Mouse (Mus musculus) megakaryocyte, adult 5-6 weeks (primary cell): ENCODE measurements around the gene Calml3. TPM values are rescaled to one million over a fixed set of nuclear protein-coding genes. Genes with fewer than 3 reads are reported as not detected.

Experiments
- ATAC-seq: 2 replicates; pipeline ENCODE4 v1.8.0; 2016; ENCODE audit warnings: mild to moderate bottlenecking, inconsistent platforms; ENCODE audit not compliant: poor library complexity, severe bottlenecking
- total RNA-seq, 2 experiments: library from RNA; stranded (forward) in 1 of 2; stranded (reverse) in 1 of 2; fragments of 153-499, 151-499 nt in 1 of 2; fragments of 221-1000, 200-1000 nt in 1 of 2; gene quantifications; 2 replicates each; pipeline versions ENCODE4 v1.2.3 to v1.2.4; 2015 to 2017

The Calml3 gene
- total RNA-seq, 2 experiments from 2014 or later = not detected

GRCm38 (mm10) chr13:3783621-3784020 is 20.5 kb downstream of the Calml3 start:
- ATAC-seq = no peak

GRCm38 (mm10) chr13:3782499-3782898 is 21.6 kb downstream of the Calml3 start:
- ATAC-seq = peak; percentile 44; the same call in 1 of the 2 replicates

GRCm38 (mm10) chr13:3779575-3780226 is 24.4 kb downstream of the Calml3 start:
- peak; percentile 69 for ATAC-seq

- no peak for ATAC-seq
These were observed 25.3 kb downstream of the Calml3 start for GRCm38 (mm10) chr13:3778591-3779364.

- no peak for ATAC-seq
These were observed 26.8 kb downstream of the Calml3 start for GRCm38 (mm10) chr13:3777216-3777912.

GRCm38 (mm10) chr13:3776446-3776845 is 27.7 kb downstream of the Calml3 start:
- ATAC-seq = peak; percentile 71

- no peak for ATAC-seq
These were observed 29.1 kb downstream of the Calml3 start for GRCm38 (mm10) chr13:3774991-3775390.

- ATAC-seq = no peak
These were observed 29.8 kb downstream of the Calml3 start for GRCm38 (mm10) chr13:3774280-3774679.

- no peak for ATAC-seq
These were observed 30.9 kb downstream of the Calml3 start for GRCm38 (mm10) chr13:3773149-3773688.

- peak; percentile 36 for ATAC-seq
These were observed 32.9 kb downstream of the Calml3 start for GRCm38 (mm10) chr13:3771221-3771620.

- no peak for ATAC-seq
These were observed 33.7 kb downstream of the Calml3 start for GRCm38 (mm10) chr13:3770170-3771024.

- peak; percentile 76 for ATAC-seq
These were observed 34.6 kb downstream of the Calml3 start for GRCm38 (mm10) chr13:3769531-3769930.

GRCm38 (mm10) chr13:3768621-3769020 is 35.5 kb downstream of the Calml3 start:
- 0 out of 2 replicates have a peak, but pooled peaks have one; percentile 13 for ATAC-seq

- ATAC-seq = no peak
These were observed 37.0 kb downstream of the Calml3 start for GRCm38 (mm10) chr13:3767086-3767485.

GRCm38 (mm10) chr13:3765781-3766180 is 38.3 kb downstream of the Calml3 start:
- no peak for ATAC-seq

- ATAC-seq = no peak
These were observed 43.0 kb downstream of the Calml3 start for GRCm38 (mm10) chr13:3761131-3761530.

GRCm38 (mm10) chr13:3758347-3758746 is 45.8 kb downstream of the Calml3 start:
- no peak for ATAC-seq

GRCm38 (mm10) chr13:3753291-3753690 is 50.8 kb downstream of the Calml3 start:
- ATAC-seq = no peak
